Mouse (Mus musculus) spleen, postnatal 10 days (tissue): ENCODE measurements around the gene Cyp1a2.
A peak's percentile ranks its signal among the peaks of the same experiment; 100 is the strongest.
"Not testable (repeated sequence)": the region's sequence is repeated elsewhere in the genome, so short reads cannot be mapped to it uniquely, and the experiment has no call there.

Experiments used
- DNase-seq, 2 experiments: peaks; one replicate each; pipeline ENCODE4 v3.0.0; 2021 to 2022; ENCODE audit warnings: low spot score in 2 of 2

Gene Cyp1a2

GRCm38 (mm10) chr9:57683520-57683919 is at the start of gene Cyp1a2:
Gene Cyp1a2, minus strand, starts transcription at chr9:57683703.
- no peak for DNase-seq

GRCm38 (mm10) chr9:57728312-57728711 is 44.8 kb upstream of the Cyp1a2 start:
- no peak for DNase-seq

- no peak for DNase-seq
These were observed 41.2 kb upstream of the Cyp1a2 start for GRCm38 (mm10) chr9:57724701-57725100.

GRCm38 (mm10) chr9:57723796-57724195 is 40.3 kb upstream of the Cyp1a2 start:
- DNase-seq, result no peak

GRCm38 (mm10) chr9:57723315-57723715 is 39.8 kb upstream of the Cyp1a2 start:
- no peak for DNase-seq

- DNase-seq, result no peak
These were observed 38.9 kb upstream of the Cyp1a2 start for GRCm38 (mm10) chr9:57722371-57722770.

GRCm38 (mm10) chr9:57720736-57721135 is 37.2 kb upstream of the Cyp1a2 start:
- no peak for DNase-seq

- no peak for DNase-seq
These were observed 34.9 kb upstream of the Cyp1a2 start for GRCm38 (mm10) chr9:57718408-57718807.

GRCm38 (mm10) chr9:57712194-57712593 is 28.7 kb upstream of the Cyp1a2 start:
- DNase-seq, result peak in 1 of 2 experiments; percentile 28

GRCm38 (mm10) chr9:57710214-57710613 is 26.7 kb upstream of the Cyp1a2 start:
- DNase-seq, result not testable (repeated sequence)

- peak; percentile 44 to 65 for DNase-seq
These were observed 25.3 kb upstream of the Cyp1a2 start for GRCm38 (mm10) chr9:57708720-57709274.

- peak; percentile 87 to 94 for DNase-seq
These were observed 24.7 kb upstream of the Cyp1a2 start, which contains the start of gene Edc3 for GRCm38 (mm10) chr9:57708068-57708719. Gene Edc3, plus strand, starts transcription at chr9:57708540.

- DNase-seq, result no peak
These were observed 23.0 kb upstream of the Cyp1a2 start for GRCm38 (mm10) chr9:57706496-57706895.

GRCm38 (mm10) chr9:57698466-57699150 is 15.1 kb upstream of the Cyp1a2 start:
- no peak for DNase-seq

GRCm38 (mm10) chr9:57697380-57697779 is 13.9 kb upstream of the Cyp1a2 start:
- no peak for DNase-seq

GRCm38 (mm10) chr9:57696380-57697285 is 13.1 kb upstream of the Cyp1a2 start:
- DNase-seq, result peak; percentile 12 to 20

- no peak for DNase-seq
These were observed 10.6 kb upstream of the Cyp1a2 start for GRCm38 (mm10) chr9:57694108-57694507.

- DNase-seq, result no peak
These were observed 5.1 kb upstream of the Cyp1a2 start for GRCm38 (mm10) chr9:57688606-57689005.

- peak in 1 of 2 experiments; percentile 56 for DNase-seq
These were observed 4.7 kb upstream of the Cyp1a2 start for GRCm38 (mm10) chr9:57688158-57688557.

- DNase-seq, result no peak
These were observed 4.2 kb upstream of the Cyp1a2 start, which contains the start of gene Cyp1a1 for GRCm38 (mm10) chr9:57687751-57688150. Gene Cyp1a1, plus strand, starts transcription at chr9:57687928.

GRCm38 (mm10) chr9:57686011-57686410 is 2.5 kb upstream of the Cyp1a2 start:
- DNase-seq, result no peak

- no peak for DNase-seq
These were observed 2.1 kb downstream of the Cyp1a2 start for GRCm38 (mm10) chr9:57681411-57681810.
